Mouse (Mus musculus): ENCODE measurements at regions not wholly inside any gene's neighbourhood (a gene's known extent, or its start where the extent isn't known, plus 50 kb on each side); places are given as distances from the start of the nearest gene placed in this dataset.

DNA sequence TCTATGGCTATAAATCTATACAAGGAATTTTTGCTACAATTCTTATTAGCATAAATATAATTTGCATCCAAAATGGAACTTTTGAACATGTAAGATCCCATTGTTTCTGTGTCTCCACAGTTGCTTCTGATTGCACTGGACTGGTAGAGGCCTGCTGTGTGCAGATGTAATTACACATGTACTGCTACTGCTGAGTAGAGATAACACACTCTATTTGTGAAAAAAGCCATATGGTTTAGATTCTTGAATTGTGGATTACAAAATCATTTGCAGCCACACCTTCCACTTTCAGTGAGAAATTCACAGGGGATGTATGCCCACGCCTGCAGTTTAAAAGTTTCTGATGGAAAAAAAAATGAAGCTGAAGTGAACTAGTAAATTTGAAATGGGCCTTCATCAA is 288.2 kb upstream of the Adamts5 start:
- TF ChIP-seq POLR2A (IDR thresholded peaks at IDR 0.05; ENCODE audit: insufficient read length, low read depth) (no peak), POLR2AphosphoS2 (IDR thresholded peaks at IDR 0.05; ENCODE audit: insufficient read length, low read depth) (no peak)

Measured in myocyte (in vitro differentiated cells).